Mouse (Mus musculus) embryo, embryonic 11.5 days (tissue): Measurements from ENCODE around the gene Brsk1.
A peak's percentile ranks its signal among the peaks of the same experiment; 100 is the strongest.

Experiments used
- DNase-seq: peaks from one replicate; pipeline ENCODE4 v3.0.0-alpha.2; 2012; ENCODE audit warnings: low read depth, low spot score

Gene Brsk1

GRCm38 (mm10) chr7:4669156-4669555 is 21.2 kb upstream of the Brsk1 start:
- DNase-seq, result no peak

GRCm38 (mm10) chr7:4670655-4671255 is 19.6 kb upstream of the Brsk1 start:
- DNase-seq, result no peak

- no peak for DNase-seq
Measured at GRCm38 (mm10) chr7:4671956-4672355, 18.4 kb upstream of the Brsk1 start.

- no peak for DNase-seq
Measured at GRCm38 (mm10) chr7:4674114-4674731, 16.2 kb upstream of the Brsk1 start.

GRCm38 (mm10) chr7:4675200-4675599 is 15.2 kb upstream of the Brsk1 start:
- no peak for DNase-seq

- no peak for DNase-seq
Measured at GRCm38 (mm10) chr7:4683307-4683706, 7.1 kb upstream of the Brsk1 start.

- DNase-seq, result no peak
Measured at GRCm38 (mm10) chr7:4684203-4684602, 6.2 kb upstream of the Brsk1 start.

- DNase-seq, result peak; percentile 96
Measured at GRCm38 (mm10) chr7:4684632-4685417, 5.6 kb upstream of the Brsk1 start, which contains the start of gene Hspbp1. Hspbp1 (minus strand) TSS chr7:4685068.

GRCm38 (mm10) chr7:4690951-4691653 is 698 bp downstream of the Brsk1 start:
- no peak for DNase-seq

GRCm38 (mm10) chr7:4693004-4693403 is 2.6 kb downstream of the Brsk1 start:
- no peak for DNase-seq

GRCm38 (mm10) chr7:4702334-4702733 is 11.9 kb downstream of the Brsk1 start:
- no peak for DNase-seq

- DNase-seq, result no peak
Measured at GRCm38 (mm10) chr7:4703195-4703594, 12.8 kb downstream of the Brsk1 start.

- DNase-seq, result no peak
Measured at GRCm38 (mm10) chr7:4705098-4705497, 14.7 kb downstream of the Brsk1 start.

- no peak for DNase-seq
Measured at GRCm38 (mm10) chr7:4712594-4712993, 22.2 kb downstream of the Brsk1 start.

- no peak for DNase-seq
Measured at GRCm38 (mm10) chr7:4716955-4717354, 26.6 kb downstream of the Brsk1 start.

- DNase-seq, result no peak
Measured at GRCm38 (mm10) chr7:4719276-4719675, 28.9 kb downstream of the Brsk1 start.

- no peak for DNase-seq
Measured at GRCm38 (mm10) chr7:4723508-4723907, 33.1 kb downstream of the Brsk1 start.

GRCm38 (mm10) chr7:4724359-4724758 is 34.0 kb downstream of the Brsk1 start:
- DNase-seq, result no peak

- no peak for DNase-seq
Measured at GRCm38 (mm10) chr7:4725169-4725568, 34.8 kb downstream of the Brsk1 start, which contains the start of gene Tmem150b. Tmem150b (minus strand) TSS chr7:4725249.

- DNase-seq, result no peak
Measured at GRCm38 (mm10) chr7:4731090-4731489, 40.7 kb downstream of the Brsk1 start.

GRCm38 (mm10) chr7:4732968-4733392 is 42.6 kb downstream of the Brsk1 start:
- DNase-seq, result no peak

GRCm38 (mm10) chr7:4739041-4739543 is 48.7 kb downstream of the Brsk1 start:
- DNase-seq, result no peak
